In genomic region chr5:144357881-144358591, GRCm38 (mm10) we compare ENCODE assay signal across 8 mouse cellular contexts. TPM values are rescaled to one million over a fixed set of nuclear protein-coding genes. Genes with fewer than 3 reads are reported as not detected.
DNase-seq lines count a peak whose midpoint lies in the region; ATAC-seq lines count a peak whose summit lies in the region.

Gene Baiap2l1 (minus strand): TSS chr5:144358112.

- intact Hi-C loops in left cerebral cortex, postnatal 10 days (cut with DNase I), result no loop called here

- peak; percentile 82 to 90 for DNase-seq in adrenal gland, adult 18-20 months (ENCODE audit: low spot score in 2 of 2)
- peak; percentile 97 for DNase-seq in embryo, embryonic 11 days
- peak; percentile 76 for DNase-seq in gastrocnemius, postnatal 25 days
- peak; percentile 19 to 86 for DNase-seq in left cerebral cortex, postnatal 10 days (ENCODE audit: extremely low spot score in 1 of 2, low spot score in 2 of 2)
- peak; percentile 54 for DNase-seq in right cerebral cortex, postnatal 14 days
- peak; percentile 94 to 96 for DNase-seq in urinary bladder, postnatal 36 days (ENCODE audit: low spot score in 2 of 2)

- ATAC-seq in inflammation-experienced regulatory T-cells, adult 6 months, result peak; percentile 28
- peak; percentile 90 for ATAC-seq in megakaryocyte-erythroid progenitor cell, adult 5-6 weeks (replicated peaks; ENCODE audit: low FRiP score, low TSS enrichment, poor library complexity, severe bottlenecking)

RNA-seq across cellular contexts. Expression of gene Baiap2l1, which starts in this region (rescaled TPM):
- total RNA-seq in adrenal gland, adult 18-20 months (2021), result 10 to 100 TPM in 1 of 2 experiments, 1 to 10 TPM in 1; 8.9 to 20.1 TPM
- under 1 TPM; 0.35 to 0.84 TPM for total RNA-seq in gastrocnemius, postnatal 25 days (2021)
- 1 to 10 TPM in 1 of 3 experiments, under 1 TPM in 2; 0.43 to 1.2 (median 0.67) TPM for polyA plus RNA-seq in inflammation-experienced regulatory T-cells, adult 6 months (2017; shearing (Covaris generic))
- under 1 TPM; 0.30 to 0.41 TPM for total RNA-seq in left cerebral cortex, postnatal 10 days (2021)
- total RNA-seq in megakaryocyte-erythroid progenitor cell, adult 5-6 weeks (2014; fragmentation: Nextera tagmentation), result not detected in 2 replicates
- total RNA-seq in megakaryocyte-erythroid progenitor cell, adult 5-6 weeks (2017), result not detected in 2 replicates

Comparison
In these comparisons a context has a peak if more than half of its experiments do, and no peak if none do; other contexts are left out.
1. Peak in every context shown above with its lines: DNase-seq and ATAC-seq.
2. RNA of gene Baiap2l1 (total RNA-seq): 8.9 to 20.1 TPM in adrenal gland, adult 18-20 months; 0.35 to 0.84 TPM in gastrocnemius, postnatal 25 days, 0.30 to 0.41 TPM in left cerebral cortex, postnatal 10 days and not detected in megakaryocyte-erythroid progenitor cell, adult 5-6 weeks; every median in the first group is over 4 times any median in the second.
3. Peak in DNase-seq in gastrocnemius, postnatal 25 days; RNA of the gene not detected or under 1 TPM.
4. Peak in DNase-seq in left cerebral cortex, postnatal 10 days; RNA of the gene not detected or under 1 TPM.
5. Peak in ATAC-seq in megakaryocyte-erythroid progenitor cell, adult 5-6 weeks; RNA of the gene not detected or under 1 TPM.